Mouse (Mus musculus): Measurements from ENCODE around the gene Oas1c.

DNA sequence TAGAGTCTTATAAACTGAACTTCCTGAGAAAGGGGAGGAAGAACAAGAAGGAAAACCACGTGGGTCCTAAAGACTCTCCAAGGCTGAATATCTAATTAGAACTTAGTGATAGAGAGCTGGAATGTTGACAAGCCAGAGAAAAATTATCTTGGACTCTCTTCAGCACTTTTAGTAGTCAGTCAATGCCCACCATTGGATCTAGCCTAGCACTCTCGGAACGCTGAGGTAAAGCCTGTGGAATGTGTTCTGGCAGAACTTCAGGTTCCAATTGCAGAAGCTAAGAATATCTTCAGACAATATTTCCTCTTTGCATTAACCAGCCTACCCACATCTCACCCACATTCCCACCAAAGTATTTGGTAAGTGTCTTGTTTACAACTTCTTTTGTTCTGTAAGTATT is 32.4 kb downstream of the Oas1c start:
- TF ChIP-seq GATA1 (IDR thresholded peaks at IDR 0.05; ENCODE audit: low read length), result no peak
- no peak for TF ChIP-seq TAL1 (IDR thresholded peaks at IDR 0.05; ENCODE audit: low read length)
